Mouse (Mus musculus) lung, postnatal 0 days (tissue): Measurements from ENCODE around the gene Rptor. TPM values are rescaled to one million over a fixed set of nuclear protein-coding genes. Genes with fewer than 3 reads are reported as not detected.
A peak's percentile ranks its signal among the peaks of the same experiment; 100 is the strongest.

Source experiments
- ATAC-seq: fragments of 200-750 bp; cut with Nextera tagmentation; 2 replicates; pipeline ENCODE4 v1.8.0; 2017; ENCODE audit warnings: moderate library complexity
- DNase-seq: peaks from one replicate; pipeline ENCODE4 v3.0.0-alpha.2; 2016; ENCODE audit warnings: low spot score
- H3K27ac ChIP-seq: fragments of 300-500 bp; sonication (generic); 2 replicates; pipeline ENCODE4 v1.5.1; 2014; ENCODE audit warnings: antibody characterized with exemption, mild to moderate bottlenecking, low read length, mixed read lengths
- H3K27me3 ChIP-seq: fragments of 300-500 bp; sonication (generic); replicated peaks from 2 replicates; pipeline ENCODE4 v1.6.1; 2014; ENCODE audit warnings: low read length, mixed read lengths; ENCODE audit not compliant: insufficient read depth
- H3K36me3 ChIP-seq: fragments of 300-500 bp; sonication (generic); 2 replicates; pipeline ENCODE4 v1.6.1; 2014; ENCODE audit warnings: low read length, mixed read lengths; ENCODE audit not compliant: insufficient read depth
- H3K4me1 ChIP-seq: fragments of 300-500 bp; sonication (generic); 2 replicates; pipeline ENCODE4 v1.6.1; 2014; ENCODE audit warnings: antibody characterized with exemption, low read depth, low read length, mixed read lengths; ENCODE audit not compliant: insufficient read depth
- H3K4me2 ChIP-seq: fragments of 300-500 bp; sonication (generic); replicated peaks from 2 replicates; pipeline ENCODE4 v1.6.1; 2014; ENCODE audit warnings: low read depth, mild to moderate bottlenecking, low read length, moderate library complexity, mixed read lengths
- H3K4me3 ChIP-seq: fragments of 300-500 bp; sonication (generic); 2 replicates; pipeline ENCODE4 v1.5.1; 2014; ENCODE audit warnings: low read depth, low read length
- H3K9ac ChIP-seq: fragments of 300-500 bp; sonication (generic); replicated peaks from 2 replicates; pipeline ENCODE4 v1.6.1; 2014; ENCODE audit warnings: low read depth, mild to moderate bottlenecking
- H3K9me3 ChIP-seq: fragments of 300-500 bp; sonication (generic); 2 replicates; pipeline ENCODE4 v1.6.1; 2016; ENCODE audit warnings: low read length, mixed read lengths
- CTCF ChIP-seq: IDR thresholded peaks from 2 replicates; pipeline ENCODE4 v1.5.1; 2016; ENCODE audit warnings: antibody characterized with exemption, mild to moderate bottlenecking
- EP300 ChIP-seq: IDR thresholded peaks from 2 replicates; pipeline ENCODE4 v1.6.1; 2016; ENCODE audit warnings: antibody characterized with exemption, mild to moderate bottlenecking, control low read depth
- WGBS: fragments of 180-500 bp; shearing (Covaris S2); extraction: QIAGEN DNeasy Blood & Tissue Kit; methylation state at CpG from one replicate; pipeline ENCODE4 v1.1.7; 2014; 5-methylcytosine and 5-hydroxymethylcytosine counted together
- polyA plus RNA-seq: library from polyadenylated mRNA; unstranded; fragments of >200 nt; fragmentation: Nextera tagmentation; extraction: Ambion mirVana; gene quantifications from 2 replicates; pipeline ENCODE4 v1.2.1, GENCODE M21; 2015

Gene Rptor
- polyA plus RNA-seq, 1 experiment from 2014 or later, result 5.3 TPM

DNA sequence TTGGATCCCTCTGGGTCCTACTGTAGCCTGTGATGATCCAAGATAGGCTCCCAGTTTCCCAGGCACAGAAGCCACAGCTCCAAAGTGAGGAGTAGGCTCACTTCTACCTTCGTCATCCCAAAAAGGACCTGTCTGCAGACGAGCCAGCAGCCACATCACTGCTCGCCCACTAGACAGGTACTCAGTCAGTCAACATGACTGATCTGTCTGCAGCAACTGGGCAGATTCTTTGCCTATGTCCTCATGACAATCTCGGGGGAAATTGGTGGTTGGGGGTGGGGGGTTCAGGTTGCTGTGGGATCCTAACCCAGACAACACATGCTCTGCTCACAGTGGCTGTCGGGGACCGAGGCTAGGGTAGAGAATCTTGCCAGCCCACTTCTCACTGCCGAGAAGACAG, 194.1 kb downstream of the Rptor start:
- WGBS, result 82% methylated on average over 7 of the region's 7 CpGs
- Histone ChIP-seq H3K4me3 (no peak overlapping the region), H3K4me2 (no peak overlapping the region), H3K9ac (no peak overlapping the region), H3K27me3 (no peaks in the 10 kb centered on the region), H3K9me3 (no peaks in the 10 kb centered on the region), H3K4me1 (no peaks in the 10 kb centered on the region; the same call in 1 of the 2 replicates), H3K36me3 (no peaks in the 10 kb centered on the region), H3K27ac (no peak overlapping the region)
- no peak for ATAC-seq
- no peak for TF ChIP-seq CTCF
- no peak for TF ChIP-seq EP300
- no peak for DNase-seq

DNA sequence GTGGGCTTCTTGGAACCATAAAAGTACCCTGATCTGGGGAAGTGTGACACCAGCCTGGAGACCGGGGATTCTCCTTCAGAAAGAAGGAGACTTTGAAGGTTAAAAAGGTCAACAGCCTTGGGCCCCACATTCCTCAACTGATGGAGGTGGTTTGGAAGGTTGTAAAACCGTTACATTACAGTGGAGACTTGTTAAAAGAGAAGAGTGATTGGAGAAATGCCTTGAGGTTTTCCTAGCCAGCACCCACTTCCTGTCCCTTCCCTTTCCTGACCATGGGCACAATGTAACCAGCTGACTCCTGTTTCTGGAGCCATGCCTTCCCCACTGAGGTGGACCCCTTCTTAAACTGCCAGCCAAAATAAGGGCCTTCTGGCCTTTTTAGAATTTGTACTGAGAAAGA, 196.8 kb downstream of the Rptor start:
- Histone ChIP-seq H3K4me3 (no peak overlapping the region), H3K4me1 (no peaks in the 10 kb centered on the region; the same call in 1 of the 2 replicates), H3K27me3 (no peaks in the 10 kb centered on the region), H3K4me2 (no peak overlapping the region), H3K9me3 (no peaks in the 10 kb centered on the region), H3K9ac (no peak overlapping the region), H3K27ac (no peak overlapping the region), H3K36me3 (no peaks in the 10 kb centered on the region; the same call in 1 of the 2 replicates)
- ATAC-seq (no peak), DNase-seq (no peak)
- TF ChIP-seq CTCF, result no peak
- TF ChIP-seq EP300, result no peak
- 56% methylated on average over 2 of the region's 2 CpGs for WGBS

DNA sequence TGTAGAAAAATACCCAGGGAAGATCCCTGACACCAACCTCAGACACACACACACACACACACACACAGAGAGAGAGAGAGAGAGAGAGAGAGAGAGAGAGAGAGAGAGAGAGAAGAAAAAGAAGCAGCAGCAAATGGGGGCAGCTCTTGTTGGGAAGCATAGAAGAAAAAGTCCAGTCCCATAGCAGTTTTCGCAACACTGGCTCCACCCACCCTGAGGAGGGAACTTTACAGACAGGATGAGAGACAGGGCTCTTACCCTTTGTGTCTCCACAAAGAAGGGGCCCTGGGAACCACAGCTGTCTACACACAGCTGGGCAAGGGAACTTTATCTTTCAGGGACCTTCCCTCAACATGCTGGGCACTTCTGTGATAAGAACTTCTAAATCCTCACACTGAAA, 199.2 kb downstream of the Rptor start:
- no peaks in the 10 kb centered on the region for H3K9me3 ChIP-seq
- WGBS, result 57% methylated on average over 1 of the region's 1 CpGs
- no peak; the same call in 1 of the 2 replicates for ATAC-seq
- no peak overlapping the region for H3K4me3 ChIP-seq
- no peak overlapping the region for H3K27ac ChIP-seq
- H3K36me3 ChIP-seq, result no peaks in the 10 kb centered on the region; the same call in 1 of the 2 replicates
- no peaks in the 10 kb centered on the region for H3K27me3 ChIP-seq
- DNase-seq, result peak; percentile 64
- H3K4me1 ChIP-seq, result no peaks in the 10 kb centered on the region; the same call in 1 of the 2 replicates
- TF ChIP-seq EP300, result no peak
- TF ChIP-seq CTCF, result no peak
- no peak overlapping the region for H3K9ac ChIP-seq
- H3K4me2 ChIP-seq, result no peak overlapping the region

DNA sequence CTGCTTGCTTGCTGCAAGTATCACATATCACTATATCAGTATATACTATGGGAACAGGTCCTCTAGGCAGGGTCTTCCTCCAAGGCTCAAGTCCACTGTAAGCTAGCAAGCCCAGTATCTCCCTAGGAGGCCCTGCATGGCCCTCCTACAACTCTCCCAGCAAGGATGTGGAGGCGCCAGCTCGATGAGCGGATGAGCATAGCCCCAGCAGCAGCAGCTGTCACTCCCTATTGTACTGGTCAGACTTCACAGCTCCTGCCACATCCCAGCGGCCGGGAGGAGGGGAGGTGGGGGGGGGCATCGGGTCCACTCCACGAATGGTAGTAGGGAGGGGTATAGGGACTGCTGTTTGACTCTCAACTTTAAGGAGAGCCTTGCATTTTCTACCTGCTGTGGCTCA, 200.2 kb downstream of the Rptor start:
- no peaks in the 10 kb centered on the region for H3K9me3 ChIP-seq
- no peak overlapping the region for H3K4me2 ChIP-seq
- no peak overlapping the region for H3K4me3 ChIP-seq
- H3K36me3 ChIP-seq, result no peaks in the 10 kb centered on the region; the same call in 1 of the 2 replicates
- H3K4me1 ChIP-seq, result peaks cover 4% of the 10 kb centered on the region; the same call in 1 of the 2 replicates
- no peak for TF ChIP-seq EP300
- no peak for TF ChIP-seq CTCF
- no peak for ATAC-seq
- no peaks in the 10 kb centered on the region for H3K27me3 ChIP-seq
- WGBS, result 72% methylated on average over 7 of the region's 7 CpGs
- no peak for DNase-seq
- no peak overlapping the region for H3K27ac ChIP-seq
- no peak overlapping the region for H3K9ac ChIP-seq

DNA sequence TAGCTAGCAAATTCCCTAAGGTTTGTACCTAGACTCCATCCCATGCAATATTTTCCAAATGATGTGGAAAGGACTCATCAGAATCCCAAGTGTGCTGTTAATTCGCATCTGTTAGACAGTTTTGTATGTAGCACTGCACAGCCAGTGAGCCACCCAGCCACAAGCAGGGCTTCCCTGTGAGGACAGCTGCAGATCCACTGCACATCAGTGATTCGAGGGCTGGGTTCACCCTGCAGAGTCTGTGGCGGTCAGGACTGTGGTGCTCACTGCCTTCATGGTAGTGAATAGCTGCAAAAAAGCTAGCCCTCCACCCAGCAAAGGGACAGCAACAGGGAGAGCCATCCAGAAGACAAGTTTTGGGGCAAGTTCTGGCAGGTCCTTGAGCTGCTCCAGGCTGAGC, 201.7 kb downstream of the Rptor start:
- Histone ChIP-seq H3K27me3 (no peaks in the 10 kb centered on the region), H3K9ac (no peak overlapping the region), H3K4me1 (peaks cover 4% of the 10 kb centered on the region; the same call in 1 of the 2 replicates), H3K4me2 (no peak overlapping the region), H3K4me3 (no peak overlapping the region), H3K27ac (no peak overlapping the region), H3K36me3 (no peaks in the 10 kb centered on the region; the same call in 1 of the 2 replicates), H3K9me3 (no peaks in the 10 kb centered on the region)
- no peak for TF ChIP-seq CTCF
- no peak for TF ChIP-seq EP300
- ATAC-seq (no peak), DNase-seq (no peak)
- 92% methylated on average over 3 of the region's 3 CpGs for WGBS

DNA sequence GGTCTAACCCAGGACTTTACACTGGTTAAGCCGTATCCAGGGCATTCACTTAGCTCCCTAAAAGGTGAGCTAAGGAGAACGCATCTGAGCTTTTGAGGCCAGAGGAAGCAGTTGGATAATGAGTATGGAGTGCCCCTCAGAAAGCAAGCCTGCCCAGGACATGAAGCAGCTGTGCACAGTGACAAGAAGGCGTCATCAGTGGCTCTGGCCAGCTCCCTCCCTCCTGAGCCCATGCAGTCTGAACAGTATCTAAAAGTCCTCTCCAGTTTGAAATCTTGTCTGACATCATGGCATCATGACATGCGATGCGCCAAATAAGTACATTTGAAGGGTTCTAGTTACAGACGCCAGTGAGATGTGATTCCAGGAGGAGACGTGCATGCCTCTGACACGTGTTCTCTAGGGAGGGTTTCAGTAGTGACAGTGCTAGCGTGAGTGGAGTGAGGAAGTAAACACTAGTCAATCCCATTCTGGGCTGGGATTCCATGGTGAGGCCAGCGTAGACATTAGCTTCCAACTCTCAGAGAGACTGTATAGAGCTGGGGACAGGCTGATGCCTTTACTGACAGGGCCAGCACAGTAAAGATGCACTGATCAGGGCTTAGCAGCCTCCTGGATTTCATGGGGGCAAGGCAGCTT, 202.5 kb downstream of the Rptor start:
- H3K4me2 ChIP-seq, result no peak overlapping the region
- TF ChIP-seq CTCF (no peak), EP300 (no peak)
- H3K9me3 ChIP-seq, result no peaks in the 10 kb centered on the region
- ATAC-seq (peak; percentile 73), DNase-seq (peak; percentile 75)
- no peak overlapping the region; the same call in 1 of the 2 replicates for H3K27ac ChIP-seq
- no peaks in the 10 kb centered on the region for H3K27me3 ChIP-seq
- WGBS, result 59% methylated on average over 10 of the region's 10 CpGs
- H3K36me3 ChIP-seq, result no peaks in the 10 kb centered on the region; the same call in 1 of the 2 replicates
- H3K9ac ChIP-seq, result no peak overlapping the region
- peaks cover 4% of the 10 kb centered on the region; the same call in 1 of the 2 replicates for H3K4me1 ChIP-seq
- H3K4me3 ChIP-seq, result no peak overlapping the region
